Mouse (Mus musculus) kidney, embryonic 15.5 days (tissue): ENCODE results near the gene Efna2. TPM values are rescaled to one million over a fixed set of nuclear protein-coding genes. Genes with fewer than 3 reads are reported as not detected.

ENCODE experiments used
- ATAC-seq: fragments of 200-750 bp; cut with Nextera tagmentation; replicated peaks from 2 replicates; pipeline ENCODE4 v1.8.0; 2017; ENCODE audit warnings: moderate TSS enrichment; ENCODE audit not compliant: low FRiP score
- H3K27ac ChIP-seq: fragments of 300-500 bp; sonication (generic); 2 replicates; pipeline ENCODE4 v1.5.1; 2015; ENCODE audit warnings: mild to moderate bottlenecking, inconsistent platforms
- H3K27me3 ChIP-seq: fragments of 300-500 bp; sonication (generic); 2 replicates; pipeline ENCODE4 v1.6.1; 2015; ENCODE audit warnings: inconsistent platforms
- H3K36me3 ChIP-seq: fragments of 300-500 bp; sonication (generic); 2 replicates; pipeline ENCODE4 v1.6.1; 2015; ENCODE audit warnings: inconsistent platforms
- H3K4me1 ChIP-seq: fragments of 300-500 bp; sonication (generic); 2 replicates; pipeline ENCODE4 v1.6.1; 2015; ENCODE audit warnings: inconsistent platforms
- H3K4me2 ChIP-seq: fragments of 300-500 bp; sonication (generic); 2 replicates; pipeline ENCODE4 v1.6.1; 2015; ENCODE audit warnings: moderate library complexity, mild to moderate bottlenecking, inconsistent platforms
- H3K4me3 ChIP-seq: fragments of 300-500 bp; sonication (generic); replicated peaks from 2 replicates; pipeline ENCODE4 v1.5.1; 2015; ENCODE audit warnings: mild to moderate bottlenecking, inconsistent platforms
- H3K9ac ChIP-seq: fragments of 300-500 bp; sonication (generic); 2 replicates; pipeline ENCODE4 v1.6.1; 2015; ENCODE audit warnings: mild to moderate bottlenecking, inconsistent platforms
- H3K9me3 ChIP-seq: fragments of 300-500 bp; sonication (generic); replicated peaks from 2 replicates; pipeline ENCODE4 v1.6.1; 2016; ENCODE audit warnings: inconsistent platforms
- WGBS: fragments of 180-500 bp; shearing (Covaris S2); methylation state at CpG from one replicate; pipeline ENCODE4 v1.1.7; 2015; ENCODE audit warnings: mixed read lengths; 5-methylcytosine and 5-hydroxymethylcytosine counted together
- polyA plus RNA-seq: library from polyadenylated mRNA; unstranded; fragments of >200 nt; fragmentation: Nextera tagmentation; extraction: Ambion mirVana; gene quantifications from 2 replicates; pipeline ENCODE4 v1.2.1, GENCODE M21; 2015

Efna2 gene
- polyA plus RNA-seq, 1 experiment from 2014 or later, result 17.0 TPM

- peak; percentile 2 for ATAC-seq
- Histone ChIP-seq H3K36me3 (peaks cover 36% of the 10 kb centered on the region), H3K4me2 (peak overlapping the region; percentile 80), H3K9me3 (no peaks in the 10 kb centered on the region), H3K4me3 (peak overlapping the region; percentile 43), H3K27ac (peak overlapping the region; percentile 100), H3K9ac (peak overlapping the region; percentile 30; the same call in 1 of the 2 replicates), H3K27me3 (no peaks in the 10 kb centered on the region), H3K4me1 (peaks cover 96% of the 10 kb centered on the region)
- whole genome bisulfite sequencing, result 3% methylated on average over 12 of the region's 12 CpGs
These were observed 20.2 kb upstream of the Efna2 start for GRCm38 (mm10) chr10:80159021-80159560.

DNA sequence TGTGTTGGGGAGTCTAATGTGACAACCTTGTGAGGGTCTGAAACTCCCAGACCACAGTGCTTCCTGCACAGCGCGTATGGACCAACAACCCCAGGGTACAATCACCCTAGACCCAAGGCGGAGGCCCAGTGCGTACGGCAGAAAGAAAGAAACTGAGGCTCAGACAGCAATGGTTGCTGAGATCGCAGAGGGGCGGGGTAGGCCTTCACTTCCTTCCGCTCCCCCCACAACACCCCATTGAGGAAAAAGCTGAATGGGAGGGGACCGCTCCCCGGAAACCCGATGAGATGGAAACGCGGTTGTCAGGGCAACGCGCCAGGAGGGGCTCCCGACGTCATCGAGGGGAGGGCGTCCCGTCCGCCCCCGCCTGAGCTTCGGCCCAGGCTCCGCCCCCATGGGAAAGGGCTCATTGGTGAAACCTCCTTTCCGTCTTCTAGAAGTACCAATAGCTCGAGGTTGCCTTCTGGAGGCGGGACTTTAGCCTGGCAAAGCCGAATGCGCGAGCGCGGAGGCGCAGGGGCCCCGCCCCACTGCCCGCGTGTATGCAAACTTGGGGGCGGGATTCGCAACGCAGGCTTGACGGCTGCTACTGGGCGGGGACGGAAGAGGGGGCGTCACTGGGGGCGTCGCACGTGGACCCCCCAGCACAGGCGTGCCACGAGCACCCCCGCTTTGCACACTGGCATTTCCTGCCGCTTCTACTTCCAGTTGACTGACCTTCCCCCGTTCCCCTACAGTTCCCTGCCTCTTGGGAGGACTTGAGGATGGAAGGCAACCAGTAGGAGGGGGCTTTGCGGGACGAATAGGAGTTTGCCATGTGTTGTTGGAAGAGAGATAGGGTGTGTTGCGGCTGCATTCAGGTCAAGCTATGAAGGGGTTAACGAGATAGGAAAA, 19.5 kb upstream of the Efna2 start:
- peak overlapping the region; percentile 100 for H3K27ac ChIP-seq
- peak overlapping the region; percentile 46; the same call in 1 of the 2 replicates for H3K9ac ChIP-seq
- peak overlapping the region; percentile 80 for H3K4me2 ChIP-seq
- peak; percentile 81 for ATAC-seq
- H3K9me3 ChIP-seq, result no peaks in the 10 kb centered on the region
- peak overlapping the region; percentile 43 for H3K4me3 ChIP-seq
- under 1% methylated on average over 55 of the region's 55 CpGs for WGBS
- peaks cover 96% of the 10 kb centered on the region for H3K4me1 ChIP-seq
- H3K36me3 ChIP-seq, result peaks cover 29% of the 10 kb centered on the region
- no peaks in the 10 kb centered on the region for H3K27me3 ChIP-seq

DNA sequence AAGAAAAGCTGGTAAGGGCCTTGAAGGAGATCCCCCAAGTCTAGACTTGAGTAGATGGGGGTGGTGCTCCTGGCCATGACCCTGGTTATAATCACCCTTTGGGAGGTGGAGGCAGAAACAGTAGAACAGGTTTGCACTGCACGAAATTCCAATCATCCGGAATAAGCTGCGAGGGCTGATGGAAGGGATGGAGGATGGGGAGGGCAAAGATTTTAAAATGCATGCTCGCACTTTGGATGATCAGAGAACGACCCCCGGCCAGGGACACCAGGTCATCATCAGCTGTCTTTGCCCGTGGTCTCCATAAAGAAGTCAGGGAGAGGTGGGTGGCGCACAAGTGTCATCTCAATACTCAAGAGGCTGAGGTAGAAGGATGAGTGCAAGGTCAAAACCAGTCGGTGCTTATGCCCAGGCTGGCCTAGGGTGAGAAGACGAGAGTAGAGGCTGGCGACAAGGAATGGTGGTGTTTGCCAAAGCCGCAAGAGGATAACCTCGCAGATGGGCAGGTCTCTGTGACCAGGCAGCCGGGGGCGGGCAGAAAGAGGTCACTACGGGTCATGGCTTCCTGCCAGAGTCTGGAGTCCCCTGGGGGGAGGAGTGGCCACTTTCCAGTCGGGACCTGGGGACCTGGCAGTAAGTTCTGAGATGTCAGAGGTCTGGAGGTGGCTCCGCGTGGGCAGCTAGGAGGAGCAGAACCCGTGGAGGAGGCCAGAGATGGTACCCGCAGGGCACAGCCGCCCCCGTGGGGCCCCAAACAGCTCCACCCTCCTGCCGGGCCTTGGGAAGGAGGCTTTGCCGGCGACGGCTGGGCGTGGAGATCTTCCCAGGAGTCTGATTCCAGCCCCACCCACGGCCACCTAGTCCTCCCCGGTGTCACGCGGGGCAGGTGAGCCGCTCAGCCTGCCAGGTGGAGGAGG, 18.6 kb upstream of the Efna2 start:
- peak overlapping the region; percentile 46 for H3K9ac ChIP-seq
- H3K9me3 ChIP-seq, result no peaks in the 10 kb centered on the region
- peaks cover 20% of the 10 kb centered on the region for H3K36me3 ChIP-seq
- H3K27me3 ChIP-seq, result no peaks in the 10 kb centered on the region
- H3K4me1 ChIP-seq, result peaks cover 96% of the 10 kb centered on the region
- under 1% methylated on average over 33 of the region's 33 CpGs for WGBS
- H3K27ac ChIP-seq, result peak overlapping the region; percentile 100
- peak overlapping the region; percentile 43 for H3K4me3 ChIP-seq
- peak; percentile 7 for ATAC-seq
- peak overlapping the region; percentile 80 for H3K4me2 ChIP-seq

DNA sequence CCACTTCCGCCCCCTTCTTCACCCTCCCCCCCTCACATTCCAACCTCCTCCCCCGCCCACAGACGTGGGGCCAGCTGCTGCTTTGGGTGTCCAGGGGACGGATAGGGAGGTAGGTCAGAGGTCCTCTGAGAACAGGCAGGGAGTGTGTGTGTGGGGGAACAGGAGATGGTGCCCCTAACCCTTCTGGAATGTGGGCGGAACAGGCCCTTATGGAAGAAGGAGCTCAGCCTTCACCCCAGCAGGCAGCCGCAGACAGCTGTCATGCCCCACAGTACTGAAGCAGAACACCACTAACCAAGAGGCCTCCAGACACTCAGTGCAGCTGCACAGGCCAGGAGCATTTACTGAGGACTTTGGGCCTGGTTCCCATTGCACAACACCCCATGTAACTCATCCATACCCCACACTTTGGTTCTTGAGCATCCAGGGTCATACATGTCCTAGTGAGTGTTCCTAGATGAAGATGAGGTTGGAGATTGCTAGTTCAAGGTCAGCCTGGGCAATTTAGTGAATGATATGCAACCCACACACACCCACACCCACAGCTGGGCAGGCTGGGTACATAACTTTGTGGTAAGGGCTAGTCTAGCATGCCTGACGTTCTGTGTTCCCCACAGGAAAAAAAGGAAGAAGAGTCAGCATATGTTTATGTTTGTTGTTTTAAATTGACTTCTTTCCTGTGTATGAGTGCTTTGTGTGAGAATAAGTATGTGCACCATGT, 17.6 kb upstream of the Efna2 start:
- H3K9me3 ChIP-seq, result no peaks in the 10 kb centered on the region
- peaks cover 10% of the 10 kb centered on the region for H3K36me3 ChIP-seq
- WGBS, result 3% methylated on average over 7 of the region's 7 CpGs
- H3K27ac ChIP-seq, result peak overlapping the region; percentile 100
- ATAC-seq, result peak; percentile 20
- peaks cover 95% of the 10 kb centered on the region for H3K4me1 ChIP-seq
- H3K4me3 ChIP-seq, result peak overlapping the region; percentile 43
- no peaks in the 10 kb centered on the region for H3K27me3 ChIP-seq
- H3K4me2 ChIP-seq, result peak overlapping the region; percentile 80
- peak overlapping the region; percentile 46; the same call in 1 of the 2 replicates for H3K9ac ChIP-seq

- H3K9ac ChIP-seq, result peak overlapping the region; percentile 46; the same call in 1 of the 2 replicates
- 66% methylated on average over 3 of the region's 3 CpGs for WGBS
These were observed 17.1 kb upstream of the Efna2 start for GRCm38 (mm10) chr10:80162243-80162608.

DNA sequence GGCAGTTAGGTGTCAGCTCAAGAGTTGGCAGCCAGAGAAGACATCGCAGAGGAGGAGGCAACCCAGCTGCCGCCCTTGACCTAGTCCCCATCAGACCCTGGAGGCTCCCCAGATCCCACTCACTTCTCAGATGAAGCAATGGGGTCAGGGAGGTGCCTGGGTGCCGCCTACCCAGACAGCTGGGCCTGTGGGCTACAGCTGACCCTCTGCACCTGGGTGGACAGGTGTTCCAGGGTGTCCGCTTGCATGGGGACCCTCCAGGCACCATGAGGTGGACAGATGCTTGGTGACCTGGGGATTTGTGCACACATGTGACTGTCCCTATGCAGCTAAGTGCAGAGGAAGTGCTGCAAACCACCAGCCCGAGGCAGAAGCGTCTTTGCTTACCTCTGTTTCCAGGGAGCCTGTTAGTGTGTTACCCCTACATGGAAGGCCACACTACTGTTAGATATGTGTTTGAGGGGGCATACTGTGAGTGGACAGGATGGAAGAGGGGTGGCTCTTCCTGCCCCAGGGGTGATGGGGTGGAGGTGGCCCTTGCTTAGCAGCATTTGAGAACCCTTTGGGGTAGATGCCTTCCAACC, 16.5 kb upstream of the Efna2 start:
- Histone ChIP-seq H3K9ac (no peak overlapping the region), H3K27me3 (no peaks in the 10 kb centered on the region), H3K36me3 (no peaks in the 10 kb centered on the region), H3K27ac (peak overlapping the region; percentile 100), H3K9me3 (no peaks in the 10 kb centered on the region), H3K4me3 (no peak overlapping the region), H3K4me2 (peak overlapping the region; percentile 80; the same call in 1 of the 2 replicates), H3K4me1 (peaks cover 90% of the 10 kb centered on the region)
- no peak for ATAC-seq
- WGBS, result 54% methylated on average over 6 of the region's 6 CpGs

More at GRCm38 (mm10) chr10:80162243-80162608, 17.1 kb upstream of the Efna2 start:
- H3K27me3 ChIP-seq, result no peaks in the 10 kb centered on the region
- no peak overlapping the region for H3K4me3 ChIP-seq
- peaks cover 5% of the 10 kb centered on the region for H3K36me3 ChIP-seq
- peak overlapping the region; percentile 100 for H3K27ac ChIP-seq
- no peaks in the 10 kb centered on the region for H3K9me3 ChIP-seq
- no peak for ATAC-seq
- H3K4me1 ChIP-seq, result peaks cover 95% of the 10 kb centered on the region
- H3K4me2 ChIP-seq, result peak overlapping the region; percentile 80

DNA sequence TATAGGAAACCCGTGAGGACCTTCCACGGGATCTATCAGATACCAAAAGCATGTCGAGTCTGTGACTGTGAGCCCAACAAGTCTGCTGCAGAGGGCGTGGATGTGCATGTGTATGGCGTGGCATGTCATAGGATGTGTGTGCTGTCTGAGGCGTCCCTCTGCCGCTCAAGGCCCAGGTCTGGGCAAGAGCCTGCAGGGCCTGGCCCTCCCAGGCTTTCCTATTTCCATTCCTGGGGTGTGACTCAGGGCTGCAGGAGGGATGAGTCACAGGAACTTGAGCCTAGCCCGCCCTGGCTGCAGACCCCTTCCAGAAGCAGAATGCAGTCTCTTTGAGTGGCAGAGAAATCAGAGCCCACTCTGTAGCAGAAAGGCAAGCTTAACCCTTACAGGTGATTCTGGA, 15.6 kb upstream of the Efna2 start:
- Histone ChIP-seq H3K4me2 (peak overlapping the region; percentile 96), H3K27ac (peak overlapping the region; percentile 71; the same call in 1 of the 2 replicates), H3K36me3 (no peaks in the 10 kb centered on the region), H3K9ac (no peak overlapping the region), H3K4me3 (no peak overlapping the region), H3K4me1 (peaks cover 84% of the 10 kb centered on the region), H3K9me3 (no peaks in the 10 kb centered on the region), H3K27me3 (no peaks in the 10 kb centered on the region)
- no peak for ATAC-seq
- WGBS, result 61% methylated on average over 8 of the region's 8 CpGs

DNA sequence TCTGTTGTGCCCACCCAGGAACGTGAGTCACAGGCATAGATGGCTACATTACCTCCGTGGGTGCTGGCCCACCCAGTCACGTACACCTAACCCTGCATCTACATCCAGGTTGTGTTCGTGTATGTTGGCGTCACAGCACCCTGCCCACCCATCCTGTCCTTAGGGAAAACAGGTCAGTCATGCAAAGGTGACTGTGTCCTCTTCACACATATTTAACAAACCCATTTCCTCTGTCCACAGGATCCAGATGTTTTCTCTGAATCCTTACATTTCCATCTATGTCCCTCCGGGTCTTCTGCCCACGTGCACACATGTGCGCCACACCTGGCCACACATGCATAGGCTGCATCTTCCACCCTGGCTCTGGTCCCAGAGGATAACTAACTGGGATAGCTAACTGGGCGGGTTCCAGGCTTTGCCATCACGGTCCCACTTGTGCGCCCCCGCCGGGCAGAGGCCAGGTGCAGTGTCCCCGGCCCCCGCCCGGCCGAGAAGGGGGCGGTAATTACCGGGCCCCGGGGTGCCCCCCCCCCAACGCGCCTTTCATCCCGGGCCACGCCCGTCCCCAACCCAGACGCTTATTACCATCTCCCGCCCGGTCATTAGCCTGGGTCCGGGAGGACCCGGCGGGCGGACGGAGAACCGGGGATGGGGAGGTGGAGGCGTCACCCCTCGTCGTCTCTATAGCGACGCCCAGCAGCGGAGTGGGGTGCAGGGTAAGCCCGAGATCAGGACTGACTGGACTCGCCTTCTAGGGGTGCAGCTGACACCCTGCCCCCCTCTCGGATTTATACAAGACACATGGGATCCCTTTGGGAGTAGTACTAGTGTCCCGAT, 14.9 kb upstream of the Efna2 start:
- H3K9ac ChIP-seq, result peak overlapping the region; percentile 46
- WGBS, result 9% methylated on average over 44 of the region's 44 CpGs
- peaks cover 84% of the 10 kb centered on the region for H3K4me1 ChIP-seq
- no peaks in the 10 kb centered on the region for H3K9me3 ChIP-seq
- H3K36me3 ChIP-seq, result no peaks in the 10 kb centered on the region
- ATAC-seq, result no peak
- H3K27me3 ChIP-seq, result no peaks in the 10 kb centered on the region
- H3K4me2 ChIP-seq, result peak overlapping the region; percentile 96
- H3K4me3 ChIP-seq, result peak overlapping the region; percentile 47
- peak overlapping the region; percentile 71 for H3K27ac ChIP-seq

- peak; percentile 27 for ATAC-seq
- H3K36me3 ChIP-seq, result peaks cover 4% of the 10 kb centered on the region
- peak overlapping the region; percentile 47 for H3K4me3 ChIP-seq
- H3K27ac ChIP-seq, result peak overlapping the region; percentile 71
- peak overlapping the region; percentile 46 for H3K9ac ChIP-seq
- WGBS, result under 1% methylated on average over 17 of the region's 17 CpGs
- no peaks in the 10 kb centered on the region for H3K9me3 ChIP-seq
- H3K27me3 ChIP-seq, result no peaks in the 10 kb centered on the region
- peaks cover 86% of the 10 kb centered on the region for H3K4me1 ChIP-seq
- peak overlapping the region; percentile 96 for H3K4me2 ChIP-seq
These were observed 14.3 kb upstream of the Efna2 start for GRCm38 (mm10) chr10:80164998-80165344.

DNA sequence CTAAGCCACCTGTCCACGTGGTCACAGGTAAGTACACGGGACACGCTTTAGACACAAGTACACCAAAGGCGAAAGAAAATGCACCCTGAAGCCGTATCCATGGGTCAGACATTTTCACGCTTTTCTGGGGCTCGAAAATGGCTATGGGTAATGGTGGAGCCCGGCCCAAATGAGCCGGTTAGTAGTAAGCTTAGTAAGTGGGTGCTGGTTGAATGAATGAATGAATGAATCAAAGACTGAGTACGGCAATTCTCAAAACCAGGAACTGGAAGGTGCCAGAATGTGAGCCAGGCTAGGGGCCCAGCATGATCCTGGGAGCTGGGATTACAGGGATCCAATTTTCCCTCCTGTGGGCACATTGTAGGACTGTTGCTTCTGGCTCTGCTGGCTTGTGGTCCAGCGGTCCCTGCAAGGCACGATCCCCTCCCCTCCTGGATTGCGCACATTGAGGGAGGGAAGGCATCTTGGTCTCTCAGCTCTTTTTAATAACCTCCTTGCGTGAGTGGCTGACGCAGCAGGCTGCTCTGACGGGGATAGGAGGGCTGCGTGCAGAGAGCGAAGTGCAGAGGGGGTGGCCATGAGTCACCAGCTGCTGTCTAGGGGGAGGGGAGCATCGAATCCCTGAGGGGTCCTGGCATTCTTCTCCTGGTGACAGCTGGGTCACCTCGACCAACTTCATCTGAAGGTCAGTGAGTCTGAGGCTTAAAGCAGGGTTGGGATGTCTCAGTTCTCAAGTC, 13.7 kb upstream of the Efna2 start, which contains the start of gene Cirbp:
Gene Cirbp, plus strand, starts transcription at position 594 of the 737 bp plus-strand sequence.
- WGBS, result 13% methylated on average over 20 of the region's 20 CpGs

More for the DNA sequence above, 13.7 kb upstream of the Efna2 start, which contains the start of gene Cirbp:
- H3K4me1 ChIP-seq, result peaks cover 86% of the 10 kb centered on the region
- H3K9me3 ChIP-seq, result no peaks in the 10 kb centered on the region
- peak within 1 kb of the TSS; percentile 46 for H3K9ac ChIP-seq
- peak within 1 kb of the TSS; percentile 100 for H3K27ac ChIP-seq
- H3K4me3 ChIP-seq, result peak within 1 kb of the TSS; percentile 91
- H3K27me3 ChIP-seq, result no peaks in the 10 kb centered on the region
- peaks cover 10% of the 10 kb centered on the region for H3K36me3 ChIP-seq
- ATAC-seq, result no peak
- peak within 1 kb of the TSS; percentile 96 for H3K4me2 ChIP-seq
